Mouse (Mus musculus) frontal cortex, postnatal 36 days (tissue): ENCODE data around the gene Wfdc5.
A peak's percentile ranks its signal among the peaks of the same experiment; 100 is the strongest.

ENCODE experiments used
- DNase-seq, 2 experiments: peaks; one replicate each; pipeline ENCODE4 v3.0.0; 2022; ENCODE audit warnings: low spot score in 2 of 2

Gene Wfdc5

GRCm38 (mm10) chr2:164174649-164175395 lies 7.7 kb downstream of the Wfdc5 start:
- peak; percentile 84 to 88 for DNase-seq

- no peak for DNase-seq
These were observed 9.1 kb downstream of the Wfdc5 start for GRCm38 (mm10) chr2:164173394-164173793.

- peak in 1 of 2 experiments; percentile 28 for DNase-seq
These were observed 11.6 kb downstream of the Wfdc5 start, which contains the start of gene Kcns1 for GRCm38 (mm10) chr2:164170902-164171301. TSS of gene Kcns1 (minus strand) at chr2:164171113.

GRCm38 (mm10) chr2:164170326-164170725 lies 12.2 kb downstream of the Wfdc5 start:
- no peak for DNase-seq

GRCm38 (mm10) chr2:164168571-164168946 lies 14.0 kb downstream of the Wfdc5 start:
- peak in 1 of 2 experiments; percentile 38 for DNase-seq

GRCm38 (mm10) chr2:164167752-164168570 lies 14.6 kb downstream of the Wfdc5 start:
- DNase-seq, result peak in 1 of 2 experiments; percentile 17

GRCm38 (mm10) chr2:164164941-164165340 lies 17.6 kb downstream of the Wfdc5 start:
- no peak for DNase-seq

- DNase-seq, result no peak
These were observed 21.0 kb downstream of the Wfdc5 start for GRCm38 (mm10) chr2:164161515-164162055.

GRCm38 (mm10) chr2:164158838-164159237 lies 23.7 kb downstream of the Wfdc5 start:
- no peak for DNase-seq

- no peak for DNase-seq
These were observed 26.4 kb downstream of the Wfdc5 start for GRCm38 (mm10) chr2:164156158-164156557.

- no peak for DNase-seq
These were observed 28.5 kb downstream of the Wfdc5 start for GRCm38 (mm10) chr2:164154007-164154406.

GRCm38 (mm10) chr2:164152341-164152740 lies 30.2 kb downstream of the Wfdc5 start:
- DNase-seq, result no peak

GRCm38 (mm10) chr2:164150086-164150760 lies 32.3 kb downstream of the Wfdc5 start:
- DNase-seq, result no peak

- peak in 1 of 2 experiments; percentile 48 for DNase-seq
These were observed 36.0 kb downstream of the Wfdc5 start for GRCm38 (mm10) chr2:164146556-164146955.

- no peak for DNase-seq
These were observed 38.0 kb downstream of the Wfdc5 start for GRCm38 (mm10) chr2:164144541-164144940.

GRCm38 (mm10) chr2:164144025-164144424 lies 38.5 kb downstream of the Wfdc5 start:
- no peak for DNase-seq

- peak; percentile 42 to 72 for DNase-seq
These were observed 40.5 kb downstream of the Wfdc5 start for GRCm38 (mm10) chr2:164142021-164142420.

GRCm38 (mm10) chr2:164137754-164138153 lies 44.8 kb downstream of the Wfdc5 start:
- DNase-seq, result peak in 1 of 2 experiments; percentile 51

GRCm38 (mm10) chr2:164136393-164136792 lies 46.1 kb downstream of the Wfdc5 start:
- DNase-seq, result no peak

- DNase-seq, result no peak
These were observed 47.2 kb downstream of the Wfdc5 start for GRCm38 (mm10) chr2:164135367-164135766.

- peak in 1 of 2 experiments; percentile 53 for DNase-seq
These were observed 48.0 kb downstream of the Wfdc5 start for GRCm38 (mm10) chr2:164134563-164134962.

- no peak for DNase-seq
These were observed 51.0 kb downstream of the Wfdc5 start for GRCm38 (mm10) chr2:164131586-164131985.
